Mouse (Mus musculus) megakaryocyte progenitor cell, adult 5-6 weeks (primary cell): Measurements from ENCODE around the gene Nop53. TPM values are rescaled to one million over a fixed set of nuclear protein-coding genes. Genes with fewer than 3 reads are reported as not detected.

Source experiments
- ATAC-seq: replicated peaks from 2 replicates; pipeline ENCODE4 v1.8.0; 2016; ENCODE audit warnings: mild to moderate bottlenecking, moderate TSS enrichment, inconsistent platforms; ENCODE audit not compliant: poor library complexity
- total RNA-seq, 2 experiments: library from RNA; stranded (forward) in 1 of 2; stranded (reverse) in 1 of 2; fragments of 157-497, 149-512 nt in 1 of 2; fragments of 200-1000 nt in 1 of 2; gene quantifications; 2 replicates each; pipeline versions ENCODE4 v1.2.3 to v1.2.4; 2015 to 2017

Nop53 gene
- total RNA-seq, 2 experiments from 2014 or later: 64.0 to 286 TPM

GRCm38 (mm10) chr7:15961239-15961638 lies 15.4 kb upstream of the Nop53 start:
- no peak for ATAC-seq

GRCm38 (mm10) chr7:15960691-15961090 lies 14.8 kb upstream of the Nop53 start:
- ATAC-seq: no peak

GRCm38 (mm10) chr7:15956143-15956542 lies 10.3 kb upstream of the Nop53 start:
- ATAC-seq: no peak

- no peak for ATAC-seq
These were observed 9.6 kb upstream of the Nop53 start for GRCm38 (mm10) chr7:15955509-15955908.

- peak; percentile 42 for ATAC-seq
These were observed 9.1 kb upstream of the Nop53 start for GRCm38 (mm10) chr7:15954978-15955443.

- ATAC-seq: peak; percentile 9
These were observed 8.6 kb upstream of the Nop53 start for GRCm38 (mm10) chr7:15954436-15954835.

GRCm38 (mm10) chr7:15953307-15954074 lies 7.6 kb upstream of the Nop53 start:
- ATAC-seq: peak; percentile 17

GRCm38 (mm10) chr7:15952416-15952815 lies 6.5 kb upstream of the Nop53 start:
- ATAC-seq: peak; percentile 52

- ATAC-seq: no peak
These were observed 4.1 kb upstream of the Nop53 start for GRCm38 (mm10) chr7:15950008-15950407.

GRCm38 (mm10) chr7:15949216-15949790 lies 3.4 kb upstream of the Nop53 start:
- 0 out of 2 replicates have a peak, but pooled peaks have one; percentile 4 for ATAC-seq

- peak; percentile 53 for ATAC-seq
These were observed 2.6 kb upstream of the Nop53 start for GRCm38 (mm10) chr7:15948381-15948941.

GRCm38 (mm10) chr7:15947653-15948260 lies 1.9 kb upstream of the Nop53 start:
- no peak for ATAC-seq

- ATAC-seq: no peak
These were observed 663 bp downstream of the Nop53 start for GRCm38 (mm10) chr7:15945211-15945610.

GRCm38 (mm10) chr7:15944311-15944710 lies 1.6 kb downstream of the Nop53 start:
- no peak for ATAC-seq

- no peak for ATAC-seq
These were observed 7.3 kb downstream of the Nop53 start for GRCm38 (mm10) chr7:15938621-15939020.

GRCm38 (mm10) chr7:15937491-15937890 lies 8.4 kb downstream of the Nop53 start:
- ATAC-seq: no peak

- ATAC-seq: no peak
These were observed 12.2 kb downstream of the Nop53 start for GRCm38 (mm10) chr7:15933437-15934359.

GRCm38 (mm10) chr7:15931635-15932034 lies 14.2 kb downstream of the Nop53 start:
- no peak for ATAC-seq

GRCm38 (mm10) chr7:15930543-15930942 lies 15.3 kb downstream of the Nop53 start:
- ATAC-seq: no peak

- ATAC-seq: peak; percentile 97
These were observed 16.0 kb downstream of the Nop53 start for GRCm38 (mm10) chr7:15929910-15930309.
